Mouse (Mus musculus) myocyte (in vitro differentiated cells): ENCODE data around the gene Fcho2. TPM values are rescaled to one million over a fixed set of nuclear protein-coding genes. Genes with fewer than 3 reads are reported as not detected.

Experiments used
- H3K27me3 ChIP-seq: one replicate; pipeline ENCODE4 v1.6.1; 2011; ENCODE audit not compliant: control insufficient read depth, insufficient read depth, insufficient read length
- H3K36me3 ChIP-seq: one replicate; pipeline ENCODE4 v1.6.1; 2011; ENCODE audit not compliant: control insufficient read depth, insufficient read depth
- H3K4me2 ChIP-seq: one replicate; pipeline ENCODE4 v1.6.1; 2011; ENCODE audit warnings: low read depth, control low read depth
- H3K4me3 ChIP-seq: one replicate; pipeline ENCODE4 v1.5.1; 2011; ENCODE audit warnings: mild to moderate bottlenecking, control low read depth, moderate library complexity
- H3K79me2 ChIP-seq: one replicate; pipeline ENCODE4 v1.6.1; 2011; ENCODE audit not compliant: control insufficient read depth, insufficient read depth
- H3ac ChIP-seq: one replicate; pipeline ENCODE4 v1.6.1; 2011; ENCODE audit not compliant: control insufficient read depth, insufficient read length
- CEBPB ChIP-seq: IDR thresholded peaks from 2 replicates; pipeline ENCODE4 v1.6.1; 2011; ENCODE audit warnings: mild to moderate bottlenecking, moderate library complexity; ENCODE audit not compliant: poor library complexity, insufficient read depth, severe bottlenecking
- E2F4 ChIP-seq: IDR thresholded peaks from one replicate; pipeline ENCODE4 v1.6.1; 2011; ENCODE audit warnings: mild to moderate bottlenecking, control low read depth, moderate library complexity; ENCODE audit not compliant: insufficient read depth
- MAX ChIP-seq: IDR thresholded peaks from one replicate; pipeline ENCODE4 v1.6.1; 2011; ENCODE audit warnings: low read depth, mild to moderate bottlenecking, control low read depth
- MYOD1 ChIP-seq, 3 experiments: IDR thresholded peaks; one replicate each; pipeline ENCODE4 v1.6.1; 2011; ENCODE audit warnings: control low read depth in 2 of 3, low read depth in 2 of 3, mild to moderate bottlenecking in 2 of 3, moderate library complexity in 1 of 3; ENCODE audit not compliant: insufficient read length in 2 of 3, control insufficient read depth in 1 of 3
- MYOG ChIP-seq, 3 experiments: IDR thresholded peaks; one replicate each; pipeline ENCODE4 v1.6.1; 2011; ENCODE audit warnings: control low read depth in 2 of 3, low read depth in 2 of 3, mild to moderate bottlenecking in 2 of 3; ENCODE audit not compliant: insufficient read length in 2 of 3, control insufficient read depth in 1 of 3, insufficient read depth in 1 of 3
- POLR2A ChIP-seq: IDR thresholded peaks from one replicate; pipeline ENCODE4 v1.6.1; 2011; ENCODE audit warnings: low read depth, mild to moderate bottlenecking, control low read depth, moderate library complexity; ENCODE audit not compliant: insufficient read length
- POLR2AphosphoS2 ChIP-seq: IDR thresholded peaks from one replicate; pipeline ENCODE4 v1.6.1; 2011; ENCODE audit warnings: low read depth, control low read depth; ENCODE audit not compliant: insufficient read length
- REST ChIP-seq: IDR thresholded peaks from one replicate; pipeline ENCODE4 v1.6.1; 2011; ENCODE audit warnings: mild to moderate bottlenecking, control low read depth, moderate library complexity; ENCODE audit not compliant: insufficient read depth, insufficient read length
- SRF ChIP-seq: IDR thresholded peaks from one replicate; pipeline ENCODE4 v1.6.1; 2011; ENCODE audit warnings: low read depth; ENCODE audit not compliant: control insufficient read depth, insufficient read length
- TCF12 ChIP-seq: IDR thresholded peaks from one replicate; pipeline ENCODE4 v1.6.1; 2011; ENCODE audit warnings: mild to moderate bottlenecking, control low read depth; ENCODE audit not compliant: poor library complexity, insufficient read depth, severe bottlenecking
- TCF3 ChIP-seq: IDR thresholded peaks from one replicate; pipeline ENCODE4 v1.6.1; 2011; ENCODE audit warnings: low read depth, control low read depth; ENCODE audit not compliant: insufficient read length
- USF1 ChIP-seq: IDR thresholded peaks from one replicate; pipeline ENCODE4 v1.6.1; 2011; ENCODE audit warnings: low read depth, mild to moderate bottlenecking, control low read depth, moderate library complexity
- polyA plus RNA-seq: library from polyadenylated mRNA; unstranded; fragments of >200 nt; fragmentation: generic; extraction: Trizol; gene quantifications from one replicate; pipeline ENCODE4 v1.2.1, GENCODE M21; 2012; ENCODE audit warnings: missing spikeins

Gene Fcho2
- polyA plus RNA-seq, 1 experiment, result 3.9 TPM

GRCm38 (mm10) chr13:98684144-98684900 is 130.9 kb downstream of the Fcho2 start:
- no peaks in the 10 kb centered on the region for H3K27me3 ChIP-seq
- no peak overlapping the region for H3ac ChIP-seq
- TF ChIP-seq USF1 (no peak), CEBPB (no peak), SRF (no peak), MYOG (IDR thresholded peaks at IDR 0.05; ENCODE audit: control insufficient read depth in 1 of 3, insufficient read depth in 1 of 3, insufficient read length in 2 of 3, low read depth in 2 of 3) (no peak), E2F4 (no peak), MYOD1 (IDR thresholded peaks at IDR 0.05; ENCODE audit: control insufficient read depth in 1 of 3, insufficient read length in 2 of 3, low read depth in 2 of 3) (no peak), POLR2AphosphoS2 (no peak), REST (no peak), POLR2A (no peak), TCF3 (no peak), TCF12 (no peak), MAX (no peak)
- H3K4me3 ChIP-seq, result no peak overlapping the region
- H3K36me3 ChIP-seq, result no peaks in the 10 kb centered on the region
- no peak overlapping the region for H3K4me2 ChIP-seq
- H3K79me2 ChIP-seq, result no peaks in the 10 kb centered on the region

GRCm38 (mm10) chr13:98683412-98683811 is 131.8 kb downstream of the Fcho2 start:
- H3K4me2 ChIP-seq, result no peak overlapping the region
- H3K4me3 ChIP-seq, result no peak overlapping the region
- H3K27me3 ChIP-seq, result no peaks in the 10 kb centered on the region
- no peak for TF ChIP-seq USF1
- TF ChIP-seq CEBPB, result no peak
- no peak for TF ChIP-seq E2F4
- no peak for TF ChIP-seq SRF
- TF ChIP-seq TCF3, result no peak
- no peak for TF ChIP-seq REST
- TF ChIP-seq MYOG (IDR thresholded peaks at IDR 0.05; ENCODE audit: control insufficient read depth in 1 of 3, insufficient read depth in 1 of 3, insufficient read length in 2 of 3, low read depth in 2 of 3), result no peak
- no peak for TF ChIP-seq POLR2AphosphoS2
- TF ChIP-seq MYOD1 (IDR thresholded peaks at IDR 0.05; ENCODE audit: control insufficient read depth in 1 of 3, insufficient read length in 2 of 3, low read depth in 2 of 3), result no peak
- TF ChIP-seq POLR2A, result no peak
- no peak for TF ChIP-seq MAX
- no peak for TF ChIP-seq TCF12
- H3ac ChIP-seq, result no peak overlapping the region
- no peaks in the 10 kb centered on the region for H3K79me2 ChIP-seq
- H3K36me3 ChIP-seq, result no peaks in the 10 kb centered on the region

GRCm38 (mm10) chr13:98680470-98681060 is 134.7 kb downstream of the Fcho2 start:
- H3K36me3 ChIP-seq, result no peaks in the 10 kb centered on the region
- no peak overlapping the region for H3K4me2 ChIP-seq
- H3K79me2 ChIP-seq, result no peaks in the 10 kb centered on the region
- no peak overlapping the region for H3K4me3 ChIP-seq
- TF ChIP-seq E2F4, result no peak
- no peak for TF ChIP-seq MYOD1 (IDR thresholded peaks at IDR 0.05; ENCODE audit: control insufficient read depth in 1 of 3, insufficient read length in 2 of 3, low read depth in 2 of 3)
- TF ChIP-seq POLR2A, result no peak
- no peak for TF ChIP-seq MYOG (IDR thresholded peaks at IDR 0.05; ENCODE audit: control insufficient read depth in 1 of 3, insufficient read depth in 1 of 3, insufficient read length in 2 of 3, low read depth in 2 of 3)
- no peak for TF ChIP-seq CEBPB
- TF ChIP-seq USF1, result no peak
- TF ChIP-seq TCF12, result no peak
- no peak for TF ChIP-seq SRF
- TF ChIP-seq POLR2AphosphoS2, result no peak
- no peak for TF ChIP-seq MAX
- TF ChIP-seq REST, result no peak
- TF ChIP-seq TCF3, result no peak
- no peaks in the 10 kb centered on the region for H3K27me3 ChIP-seq
- no peak overlapping the region for H3ac ChIP-seq

- TF ChIP-seq CEBPB (no peak), SRF (peak; percentile 54)
- Histone ChIP-seq H3K4me3 (no peak overlapping the region), H3K36me3 (no peaks in the 10 kb centered on the region), H3K27me3 (no peaks in the 10 kb centered on the region), H3K4me2 (peak overlapping the region; percentile 76), H3K79me2 (no peaks in the 10 kb centered on the region), H3ac (no peak overlapping the region)
Measured at GRCm38 (mm10) chr13:98679631-98680041, 135.6 kb downstream of the Fcho2 start.

- Histone ChIP-seq H3K27me3 (no peaks in the 10 kb centered on the region), H3K4me3 (no peak overlapping the region), H3K4me2 (peak overlapping the region; percentile 76), H3K79me2 (no peaks in the 10 kb centered on the region), H3ac (no peak overlapping the region), H3K36me3 (no peaks in the 10 kb centered on the region)
- TF ChIP-seq POLR2AphosphoS2, result no peak
Measured at GRCm38 (mm10) chr13:98679230-98679629, 136.0 kb downstream of the Fcho2 start.
